Mouse (Mus musculus): ENCODE data around the gene Polr1e.
A peak's percentile ranks its signal among the peaks of the same experiment; 100 is the strongest.
"Not testable (repeated sequence)": the region's sequence is repeated elsewhere in the genome, so short reads cannot be mapped to it uniquely, and the experiment has no call there.

The Polr1e gene

DNA sequence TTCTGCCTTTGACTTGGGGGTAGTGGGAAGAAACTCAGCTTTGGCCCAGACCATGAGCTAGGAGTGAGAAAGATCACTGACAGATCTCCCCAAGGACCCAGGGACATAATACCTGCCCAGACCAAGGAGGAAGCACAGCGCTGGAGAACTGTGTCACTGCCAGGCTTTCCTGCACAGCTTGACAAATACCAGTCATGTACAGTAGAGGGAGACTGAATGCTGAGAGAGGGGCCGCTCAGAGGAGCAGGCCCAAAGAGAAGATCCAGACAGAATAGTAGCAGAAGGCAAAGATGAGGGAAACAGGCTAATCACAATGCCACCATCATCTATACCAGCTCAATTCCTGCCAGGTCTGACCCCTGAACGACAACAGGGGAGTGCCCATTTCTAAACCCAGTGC is 36.5 kb downstream of the Polr1e start:
- DNase-seq (ENCODE audit: low spot score) = no peak

DNA sequence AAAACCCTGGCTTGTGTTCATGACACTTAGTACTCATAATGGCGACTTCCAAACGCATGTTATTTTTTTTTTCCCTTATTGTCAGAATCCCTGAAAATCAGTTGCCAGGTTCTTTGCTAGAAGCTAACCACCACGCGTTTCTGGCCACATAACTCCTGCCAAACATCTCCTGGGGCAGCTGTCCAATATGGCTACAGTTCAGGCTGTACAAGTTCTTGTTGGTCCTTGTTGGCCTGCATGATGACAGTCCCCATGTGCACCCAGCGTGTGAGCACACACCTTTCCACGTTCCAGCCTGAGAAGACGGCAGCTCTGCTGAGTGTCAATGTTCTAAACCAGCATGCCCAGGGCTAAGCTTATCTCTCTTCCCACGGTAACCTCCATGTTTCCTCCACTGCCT is 37.1 kb downstream of the Polr1e start:
- DNase-seq (ENCODE audit: low spot score) = no peak

DNA sequence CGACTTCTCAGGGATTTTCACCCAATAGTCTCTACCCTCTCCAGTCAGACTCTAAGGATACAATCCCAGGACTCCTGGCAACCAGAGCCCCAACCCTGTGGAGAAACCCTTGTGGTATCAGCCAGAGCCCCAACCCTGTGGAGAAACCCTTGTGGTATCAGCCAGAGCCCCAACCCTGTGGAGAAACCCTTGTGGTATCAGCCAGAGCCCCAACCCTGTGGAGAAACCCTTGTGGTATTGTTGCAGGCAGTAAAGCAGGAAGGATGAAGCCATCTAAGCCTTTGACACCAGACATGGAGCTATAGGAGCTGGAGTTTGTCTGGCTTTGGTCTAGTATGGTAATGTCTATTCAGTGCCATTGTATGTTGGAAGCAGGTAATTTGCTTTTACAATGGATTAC is 45.5 kb downstream of the Polr1e start:
- not testable (repeated sequence) for DNase-seq (ENCODE audit: low spot score)

DNA sequence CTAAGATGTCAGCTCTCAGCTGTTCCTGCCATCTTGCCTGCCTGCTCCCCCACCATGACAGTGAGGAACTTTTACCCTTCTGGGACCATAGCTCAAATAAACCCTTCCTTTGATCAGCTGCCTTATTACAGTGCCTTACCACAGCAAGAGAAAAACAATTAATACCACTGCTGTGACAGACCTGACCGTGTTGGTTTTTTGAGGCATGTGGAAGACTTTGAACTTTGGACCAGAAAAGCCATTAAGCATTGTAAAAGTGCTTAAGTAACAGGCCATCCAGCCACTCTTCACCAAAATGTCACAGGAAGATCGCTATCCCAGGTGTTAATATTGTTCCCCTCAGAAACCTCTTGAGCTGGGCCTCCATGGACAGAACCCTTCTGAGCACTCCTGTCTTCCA is 46.2 kb downstream of the Polr1e start:
- no peak for DNase-seq (ENCODE audit: low spot score)

DNA sequence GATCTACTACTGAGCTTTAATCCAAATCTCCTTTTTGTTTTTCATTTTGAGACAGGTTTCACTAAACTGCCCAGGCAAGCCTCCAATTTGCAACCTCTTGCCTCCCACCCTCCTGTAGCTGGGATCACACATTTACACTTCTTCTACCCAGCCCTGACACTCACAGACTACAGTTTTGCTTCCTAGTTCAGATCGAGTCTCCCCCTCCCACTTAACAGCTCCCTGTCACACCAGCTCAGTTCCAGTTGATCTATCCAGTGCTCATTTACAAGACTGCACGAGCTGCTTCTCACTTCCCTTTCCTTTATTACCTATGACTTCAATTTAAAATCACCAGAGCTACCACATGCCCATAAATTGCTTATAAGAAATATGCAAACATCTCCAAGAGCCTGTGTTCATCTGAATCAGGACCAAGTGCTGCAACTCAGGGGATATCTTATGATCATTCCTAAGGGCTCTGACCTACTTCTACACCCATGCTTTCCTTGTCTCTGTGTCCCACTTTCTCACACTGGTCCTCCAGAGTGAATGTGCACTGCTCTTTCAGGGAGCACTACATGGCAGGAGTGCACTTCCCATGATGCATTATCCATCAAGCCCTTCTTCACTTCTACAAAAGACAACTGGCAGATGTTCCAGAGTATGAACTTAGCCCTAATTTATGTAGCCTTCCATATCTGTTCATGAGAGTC is 47.8 kb downstream of the Polr1e start:
- no peak for DNase-seq (ENCODE audit: low spot score)

DNA sequence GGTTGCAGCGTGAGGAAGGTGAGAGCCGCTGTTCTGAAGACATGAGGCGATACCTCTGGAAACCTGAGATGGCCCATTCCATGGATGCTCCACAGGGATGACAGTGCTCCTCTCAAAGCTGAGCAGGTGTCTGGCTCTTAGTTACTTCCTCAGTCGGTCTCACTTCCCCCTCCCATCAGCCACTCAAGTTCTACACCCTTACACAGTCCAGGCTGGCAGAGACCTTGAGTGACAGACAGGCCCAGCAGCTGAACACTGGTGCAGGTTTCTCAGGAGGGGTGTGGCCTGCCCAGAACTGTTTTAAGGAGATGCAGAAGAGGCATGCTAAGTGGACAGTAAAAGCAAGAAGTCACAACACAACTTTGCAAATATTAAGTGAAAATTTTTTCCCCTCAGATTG is 49.4 kb downstream of the Polr1e start:
- DNase-seq (ENCODE audit: low spot score) = no peak

DNA sequence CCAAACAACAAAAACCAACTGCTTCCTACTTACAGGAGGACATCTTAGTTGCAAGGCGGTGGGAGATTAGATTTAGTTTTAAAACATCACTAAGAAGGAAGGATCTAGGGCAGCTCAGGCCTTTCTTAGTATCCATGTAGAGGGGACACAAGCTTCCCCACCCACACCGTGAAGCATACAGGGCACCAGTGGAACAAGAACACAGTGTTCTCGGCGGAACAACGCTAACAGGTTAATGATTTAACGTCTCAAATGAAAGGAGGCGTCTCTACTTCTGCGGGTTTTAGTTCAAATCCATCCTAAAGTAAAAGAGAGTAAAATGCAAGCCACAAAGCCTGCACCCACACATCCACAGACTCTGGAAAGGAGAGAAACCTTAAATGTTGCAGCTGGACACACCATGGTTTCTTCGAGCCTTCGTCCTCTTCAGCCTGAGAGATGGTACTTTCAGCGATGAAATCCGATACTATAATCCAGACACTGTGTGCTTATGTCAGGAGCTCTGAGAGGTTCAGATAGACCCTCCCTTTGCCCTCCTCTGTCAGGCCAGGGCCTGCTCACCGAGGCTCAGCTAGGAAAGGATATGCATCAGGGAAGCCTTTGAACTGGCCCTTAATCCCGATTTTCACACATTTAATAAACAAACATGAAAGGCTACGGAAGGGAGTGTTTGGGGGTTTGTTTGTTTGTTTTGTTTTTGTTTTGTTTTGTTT is 54.0 kb downstream of the Polr1e start:
- no peak for DNase-seq (ENCODE audit: low spot score)

DNA sequence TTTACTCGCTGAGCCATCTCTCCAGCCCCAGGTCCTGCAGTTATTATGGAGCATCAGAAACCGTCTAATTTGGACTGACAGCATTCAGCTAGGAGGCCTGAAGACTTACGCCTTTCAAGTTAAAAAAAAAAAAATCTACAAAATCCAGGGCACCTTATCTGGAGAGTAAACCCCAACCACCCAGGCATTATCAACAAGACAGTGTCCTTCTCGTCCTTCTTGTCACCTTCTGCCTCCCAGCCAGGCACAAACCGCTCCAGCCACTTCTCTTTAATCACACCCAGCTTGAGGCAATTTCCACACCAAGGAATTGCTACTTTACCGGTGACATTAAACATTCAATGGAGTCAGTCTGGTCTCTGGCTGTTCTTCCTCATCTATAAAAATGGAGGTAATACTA is 55.2 kb downstream of the Polr1e start:
- DNase-seq (ENCODE audit: low spot score) = no peak

DNA sequence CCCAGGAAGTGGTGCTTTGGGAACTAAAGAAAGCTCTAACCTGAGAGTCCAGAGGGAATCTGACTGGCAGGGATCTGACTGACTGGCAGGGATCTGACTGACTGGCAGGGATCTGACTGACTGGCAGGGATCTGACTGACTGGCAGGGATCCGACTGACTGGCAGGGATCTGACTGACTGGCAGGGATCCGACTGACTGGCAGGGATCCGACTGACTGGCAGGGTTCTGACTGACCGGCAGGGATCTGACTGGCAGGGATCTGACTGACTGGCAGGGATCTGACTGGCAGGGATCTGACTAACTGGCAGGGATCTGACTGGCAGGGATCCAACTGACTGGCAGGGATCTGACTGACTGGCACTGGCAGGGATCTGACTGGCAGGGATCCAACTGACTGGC is 62.7 kb downstream of the Polr1e start:
- not testable (repeated sequence) for DNase-seq (ENCODE audit: low spot score)

DNA sequence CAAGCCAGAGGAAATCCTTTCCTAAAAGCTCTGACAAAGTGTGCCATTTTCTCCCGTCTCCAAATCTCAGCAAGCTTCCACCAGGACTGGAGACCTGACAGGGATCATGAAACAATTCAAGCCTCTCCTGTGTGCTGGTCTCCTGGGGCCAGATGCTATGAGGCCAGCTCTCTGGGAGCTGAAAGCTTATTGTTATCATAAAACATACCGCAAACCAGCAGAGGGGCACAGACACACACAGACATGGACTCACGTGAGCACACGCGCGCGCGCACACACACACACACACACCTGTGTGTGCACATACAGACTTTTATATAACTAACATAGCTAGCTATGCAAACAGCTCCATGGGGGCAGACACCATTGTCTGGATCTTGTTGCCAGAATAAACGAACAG is 64.6 kb downstream of the Polr1e start:
- DNase-seq (ENCODE audit: low spot score) = no peak

DNA sequence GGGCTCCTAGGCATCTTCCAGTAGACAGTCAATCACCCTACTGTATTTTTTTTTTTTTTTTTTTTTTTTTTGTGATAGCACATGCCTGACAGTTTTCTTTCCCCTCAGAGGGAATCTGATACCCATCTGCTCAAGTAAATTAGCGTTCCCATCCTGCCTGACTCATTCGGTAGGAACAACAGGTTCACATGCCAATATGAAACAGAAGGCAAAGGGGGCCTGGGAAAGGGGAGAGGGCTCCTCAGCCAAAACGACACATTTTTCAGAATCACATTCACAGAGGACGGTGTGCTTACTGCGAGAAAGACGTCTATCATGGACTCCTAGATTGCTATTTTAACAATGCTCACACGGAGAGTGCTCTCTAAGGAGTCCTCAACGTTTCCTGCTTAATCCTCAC is 65.1 kb downstream of the Polr1e start:
- no peak for DNase-seq (ENCODE audit: low spot score)

DNA sequence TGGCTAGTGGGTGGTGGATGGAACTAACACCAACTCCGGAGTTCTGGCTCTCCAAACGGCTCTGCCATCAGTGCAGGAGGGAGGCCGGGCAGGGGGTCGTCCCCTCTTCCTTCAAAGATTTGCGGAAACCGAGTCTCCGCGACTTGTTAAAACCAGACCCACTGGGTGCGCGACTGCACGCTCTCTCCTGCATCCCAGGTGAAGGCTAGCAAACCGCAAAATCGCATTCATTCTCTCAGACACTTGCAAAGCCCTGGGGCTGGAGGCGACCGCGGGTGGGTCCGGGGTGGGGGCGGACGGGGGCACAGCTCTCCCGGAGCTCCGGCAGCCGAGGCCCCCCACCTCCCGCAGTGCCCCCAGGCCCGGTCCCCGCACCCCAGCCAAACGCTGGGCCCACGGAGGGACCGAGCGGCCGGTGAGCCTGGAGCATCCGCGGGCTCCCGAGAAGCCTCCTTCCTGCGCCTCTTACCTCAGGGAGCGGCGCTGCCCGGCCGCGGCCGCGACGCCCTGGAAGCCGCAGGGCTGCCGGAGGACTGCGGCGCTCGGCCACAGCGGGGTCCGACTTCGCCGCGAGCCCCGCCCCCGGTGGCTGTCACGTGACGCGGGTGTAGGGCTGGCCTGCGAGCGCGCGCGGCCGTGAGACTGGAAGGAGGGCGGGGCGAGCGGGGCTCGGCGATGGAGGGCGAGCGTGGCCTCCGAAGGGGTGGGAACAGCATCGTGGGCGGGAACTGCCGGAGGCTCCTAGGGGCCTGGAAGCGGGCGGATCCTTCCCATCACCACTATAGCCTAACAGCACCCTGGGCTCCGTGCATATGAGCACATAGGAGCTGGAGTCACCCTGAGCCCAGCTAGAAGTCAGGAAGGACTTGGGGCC is 65.9 kb downstream of the Polr1e start, which contains the start of gene Fbxo10:
TSS of gene Fbxo10 (minus strand) at position 584 of the 874 bp plus-strand sequence.
- DNase-seq (ENCODE audit: low spot score) = peak; percentile 98

DNA sequence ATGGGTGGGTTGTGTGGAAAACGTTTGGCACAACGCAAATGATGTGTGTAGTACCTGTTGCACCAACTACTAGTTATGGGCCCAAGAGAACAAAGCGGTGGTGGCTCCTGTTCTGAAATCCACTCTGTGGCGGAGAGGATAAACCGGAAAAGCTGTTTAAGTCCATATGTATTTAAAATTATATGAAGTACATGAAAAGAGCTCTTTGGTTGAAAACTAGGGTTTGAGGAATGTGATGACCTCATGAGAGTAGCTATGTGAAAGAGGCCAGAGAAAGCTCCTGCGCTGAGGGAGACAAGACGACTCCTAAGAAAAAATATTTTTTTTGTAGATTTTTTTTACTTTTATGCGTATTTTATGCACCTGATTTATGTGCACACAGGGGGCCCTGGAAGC is 66.5 kb downstream of the Polr1e start:
- DNase-seq (ENCODE audit: low spot score) = no peak

Measured in testis, postnatal 10 days (tissue).